In genomic region chr10:80102216-80102915, GRCm38 (mm10) we compare ENCODE assay signal across 8 mouse cellular contexts. TPM values are rescaled to one million over a fixed set of nuclear protein-coding genes. Genes with fewer than 3 reads are reported as not detected.
DNase-seq lines count a peak whose midpoint lies in the region; ATAC-seq lines count a peak whose summit lies in the region.

No protein-coding gene starts in this region.

- intact Hi-C loops in left cerebral cortex, postnatal 25 days (cut with DNase I) = no loop called here

- peak; percentile 72 for ATAC-seq in common myeloid progenitor, adult 5-6 weeks (replicated peaks; ENCODE audit: low read depth, poor library complexity, severe bottlenecking)

- DNase-seq in adipocyte (ENCODE audit: low spot score) = peak; percentile 80
- peak; percentile 80 to 84 for DNase-seq in gastrocnemius, adult 8-10 months (ENCODE audit: low spot score in 2 of 2)
- peak; percentile 94 for DNase-seq in induced T-regulatory cell, adult 2 months (ENCODE audit: low read depth)
- peak; percentile 84 to 86 for DNase-seq in left cerebral cortex, postnatal 25 days (ENCODE audit: low spot score in 2 of 2)
- peak; percentile 87 for DNase-seq in mesoderm, embryonic 11.5 days (ENCODE audit: low read depth, low spot score)
- peak; percentile 83 for DNase-seq in right cerebral cortex, postnatal 25 days
- peak; percentile 85 to 87 for DNase-seq in urinary bladder, postnatal 36 days (ENCODE audit: low spot score in 2 of 2)

RNA-seq across cellular contexts. Expression of gene Sbno2, which starts 3.0 kb away (rescaled TPM):
- 16.2 and 22.3 TPM in 2 replicates for total RNA-seq in common myeloid progenitor, adult 5-6 weeks (2017)
- 1 to 10 TPM; 4.8 to 5.7 (median 5.3) TPM for total RNA-seq in gastrocnemius, adult 8-10 months (2022)
- 10 to 100 TPM; 17.8 to 17.9 TPM for total RNA-seq in left cerebral cortex, postnatal 25 days (2021)

RNA-seq across cellular contexts. Expression of gene Stk11, which starts 13.2 kb away (rescaled TPM):
- 102 and 139 TPM in 2 replicates for total RNA-seq in common myeloid progenitor, adult 5-6 weeks (2017)
- total RNA-seq in gastrocnemius, adult 8-10 months (2022) = 100 to 1,000 TPM; 157 to 173 (median 162) TPM
- total RNA-seq in left cerebral cortex, postnatal 25 days (2021) = 10 to 100 TPM; 92.1 to 95.0 TPM

RNA-seq across cellular contexts. Expression of gene Atp5d, which starts 36.1 kb away (rescaled TPM):
- 52.3 and 60.0 TPM in 2 replicates for total RNA-seq in common myeloid progenitor, adult 5-6 weeks (2017)
- 100 to 1,000 TPM; 525 to 571 (median 544) TPM for total RNA-seq in gastrocnemius, adult 8-10 months (2022)
- total RNA-seq in left cerebral cortex, postnatal 25 days (2021) = 100 to 1,000 TPM; 372 to 381 TPM

RNA-seq across cellular contexts. Expression of gene Cbarp, which starts 38.3 kb away (rescaled TPM):
- 0.41 and 0.73 TPM in 2 replicates for total RNA-seq in common myeloid progenitor, adult 5-6 weeks (2017)
- total RNA-seq in gastrocnemius, adult 8-10 months (2022) = 1 to 10 TPM; 1.9 to 4.0 (median 2.9) TPM
- 100 to 1,000 TPM; 487 TPM for total RNA-seq in left cerebral cortex, postnatal 25 days (2021)

RNA-seq across cellular contexts. Expression of gene Midn, which starts 45.7 kb away (rescaled TPM):
- 15.8 and 18.4 TPM in 2 replicates for total RNA-seq in common myeloid progenitor, adult 5-6 weeks (2017)
- 10 to 100 TPM; 20.8 to 36.0 (median 29.5) TPM for total RNA-seq in gastrocnemius, adult 8-10 months (2022)
- total RNA-seq in left cerebral cortex, postnatal 25 days (2021) = 10 to 100 TPM; 74.3 to 98.7 TPM

Comparison
In these comparisons a context has a peak if more than half of its experiments do, and no peak if none do; other contexts are left out.
1. Peak in every context shown above with its lines: DNase-seq and ATAC-seq.